Mouse (Mus musculus): ENCODE data around the gene Cdkn2b.

GRCm38 (mm10) chr4:89306798-89307365 lies 4.0 kb downstream of the Cdkn2b start:
- TF ChIP-seq POLR2A (IDR thresholded peaks at IDR 0.05; ENCODE audit: borderline replicate concordance, low read depth, low read length) (no peak), CTCF (IDR thresholded peaks at IDR 0.05; ENCODE audit: low read depth, low read length) (no peak)
